Mouse (Mus musculus): Measurements from ENCODE around the gene Gm21887. TPM values are rescaled to one million over a fixed set of nuclear protein-coding genes. Genes with fewer than 3 reads are reported as not detected.
"Not testable (repeated sequence)": the region's sequence is repeated elsewhere in the genome, so short reads cannot be mapped to it uniquely, and the experiment has no call there.

Gm21887 gene
- polyA plus RNA-seq, 1 experiment from 2014 or later = 202 TPM

DNA sequence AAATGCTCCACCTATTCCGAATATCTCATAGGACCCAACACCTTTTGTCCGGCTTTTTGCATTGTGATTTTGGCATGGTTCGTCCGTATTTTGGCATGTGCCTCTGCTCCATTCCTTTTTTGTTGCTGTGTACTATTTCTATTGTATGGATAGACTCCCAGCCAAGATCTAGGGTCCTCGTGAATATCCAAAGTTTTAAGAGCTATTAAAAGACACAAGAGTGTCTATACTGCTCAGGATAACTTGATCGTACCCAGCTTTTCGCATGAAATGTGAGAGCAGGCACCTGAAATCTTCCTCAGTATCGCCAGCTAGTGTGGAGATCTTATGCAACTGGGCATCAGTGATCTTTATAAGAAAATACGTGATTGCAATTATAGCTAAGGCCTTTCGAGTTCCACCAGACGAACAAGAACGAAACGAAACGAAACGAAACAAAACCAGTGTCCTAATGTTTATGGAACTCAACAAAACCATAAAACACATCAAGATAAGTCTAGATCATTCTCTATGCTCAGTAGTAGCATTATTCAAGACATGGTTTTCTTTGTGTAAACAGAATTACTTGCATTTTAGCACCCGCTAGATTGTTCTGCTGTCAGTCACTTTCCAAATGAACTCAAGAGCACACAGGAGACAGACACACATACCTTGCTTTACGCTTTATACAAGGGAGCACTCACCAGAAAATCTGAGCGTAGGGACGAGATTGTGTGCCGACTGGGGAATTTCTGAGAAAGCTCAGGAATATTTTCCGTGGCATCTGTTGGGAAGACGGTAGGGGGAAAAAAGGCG lies 26.7 kb upstream of the Gm21887 start:
- not testable (repeated sequence) for H3K9ac ChIP-seq (ENCODE audit: low read length); ATAC-seq (ENCODE audit: low read depth); H3K27ac ChIP-seq (ENCODE audit: low read length); H3K4me1 ChIP-seq (replicated peaks; ENCODE audit: control insufficient read depth, insufficient read depth, low read length); H3K4me3 ChIP-seq (ENCODE audit: low read length); H3K27me3 ChIP-seq (ENCODE audit: control insufficient read depth, insufficient read depth, low read depth, low read length)
- Histone ChIP-seq H3K4me2 (ENCODE audit: low read depth, low read length) (peak overlapping the region; percentile 1; the same call in 1 of the 2 replicates), H3K9me3 (ENCODE audit: control insufficient read depth, low read length) (peaks cover 30% of the 10 kb centered on the region), H3K36me3 (ENCODE audit: control insufficient read depth, insufficient read depth, low read length) (peaks cover 52% of the 10 kb centered on the region)
- WGBS = 82% methylated on average over 23 of the region's 23 CpGs

DNA sequence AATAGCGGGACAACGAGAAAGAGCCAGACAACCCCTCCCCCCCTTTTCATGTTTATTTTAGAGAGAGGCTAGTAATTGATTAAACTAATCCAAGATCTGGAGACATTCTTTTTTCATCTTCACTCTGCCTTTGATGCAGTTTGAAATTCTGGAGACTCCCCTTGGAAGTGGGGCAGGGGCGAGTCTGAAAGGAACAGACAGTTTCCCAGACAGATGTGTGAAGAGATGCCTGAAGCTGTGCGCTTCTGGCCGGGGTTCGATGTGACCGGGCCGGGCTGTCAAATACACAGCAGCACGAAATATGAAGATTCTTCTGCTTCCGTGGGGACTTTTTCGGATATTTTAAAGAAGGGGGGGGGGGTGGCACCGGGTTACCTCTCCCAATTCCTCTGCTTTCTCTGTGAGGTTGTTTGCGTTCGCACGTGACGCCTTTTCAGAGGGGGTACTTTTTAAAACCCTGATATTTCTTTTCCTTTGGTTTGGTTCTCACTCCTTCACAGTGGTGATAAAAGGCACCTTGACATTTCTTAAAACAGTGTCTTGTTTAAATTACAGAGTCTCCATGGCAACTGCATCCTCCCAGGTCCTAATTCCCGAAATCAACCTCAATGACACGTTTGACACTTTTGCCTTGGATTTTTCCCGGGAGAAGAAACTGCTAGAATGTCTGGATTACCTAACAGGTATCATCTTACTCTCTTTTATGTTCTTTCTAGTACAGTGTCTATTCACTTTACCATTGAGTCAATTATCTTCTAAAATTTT lies 25.9 kb upstream of the Gm21887 start:
- H3K4me3 ChIP-seq (ENCODE audit: low read length); H3K27me3 ChIP-seq (ENCODE audit: control insufficient read depth, insufficient read depth, low read depth, low read length); H3K27ac ChIP-seq (ENCODE audit: low read length); H3K9ac ChIP-seq (ENCODE audit: low read length); ATAC-seq (ENCODE audit: low read depth); H3K4me1 ChIP-seq (replicated peaks; ENCODE audit: control insufficient read depth, insufficient read depth, low read length): not testable (repeated sequence)
- WGBS = 68% methylated on average over 19 of the region's 19 CpGs
- Histone ChIP-seq H3K9me3 (ENCODE audit: control insufficient read depth, low read length) (peaks cover 33% of the 10 kb centered on the region), H3K36me3 (ENCODE audit: control insufficient read depth, insufficient read depth, low read length) (peaks cover 52% of the 10 kb centered on the region), H3K4me2 (ENCODE audit: low read depth, low read length) (peak overlapping the region; percentile 1; the same call in 1 of the 2 replicates)

DNA sequence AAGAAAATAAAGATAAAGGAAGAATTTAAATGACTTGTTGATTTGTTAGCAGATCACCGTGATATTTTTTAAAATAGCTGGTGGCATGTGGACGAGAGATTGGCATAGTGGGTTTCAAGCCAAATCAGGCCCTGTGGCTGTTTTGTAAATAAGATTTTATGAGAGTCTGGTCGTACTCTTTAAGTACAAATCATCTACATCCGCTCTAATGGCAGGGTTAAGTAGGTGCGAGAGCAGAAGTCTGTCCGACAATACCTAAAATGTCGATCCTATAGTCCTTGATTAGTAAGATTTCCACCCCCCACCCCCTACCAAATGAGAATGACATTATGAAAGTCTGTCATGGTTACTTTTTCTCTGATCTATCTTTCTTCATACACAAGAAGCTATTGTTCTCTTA lies 25.1 kb upstream of the Gm21887 start:
- not testable (repeated sequence) for H3K9ac ChIP-seq (ENCODE audit: low read length); H3K27me3 ChIP-seq (ENCODE audit: control insufficient read depth, insufficient read depth, low read depth, low read length); H3K27ac ChIP-seq (ENCODE audit: low read length); H3K4me2 ChIP-seq (ENCODE audit: low read depth, low read length); ATAC-seq (ENCODE audit: low read depth); H3K4me1 ChIP-seq (replicated peaks; ENCODE audit: control insufficient read depth, insufficient read depth, low read length); H3K4me3 ChIP-seq (ENCODE audit: low read length)
- H3K9me3 ChIP-seq (ENCODE audit: control insufficient read depth, low read length) = peaks cover 41% of the 10 kb centered on the region
- peaks cover 59% of the 10 kb centered on the region for H3K36me3 ChIP-seq (ENCODE audit: control insufficient read depth, insufficient read depth, low read length)
- WGBS = 84% methylated on average over 7 of the region's 7 CpGs

DNA sequence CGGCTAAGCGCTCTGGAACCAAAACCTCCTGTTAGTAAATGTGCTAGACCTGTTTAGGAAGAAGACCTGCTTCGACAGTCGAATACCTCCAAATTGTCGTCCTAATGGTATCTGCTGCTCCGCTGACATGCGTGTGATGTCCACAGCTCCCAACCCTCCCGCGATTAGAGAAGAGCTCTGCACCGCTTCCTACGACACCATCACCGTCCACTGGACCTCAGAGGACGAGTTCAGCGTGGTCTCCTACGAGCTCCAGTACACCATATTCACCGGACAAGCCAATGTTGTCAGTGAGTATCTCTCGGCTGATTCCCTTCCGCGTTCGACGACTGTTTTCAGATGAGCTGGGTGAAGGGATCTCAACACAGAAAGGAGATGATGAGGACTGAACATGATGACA lies 24.6 kb upstream of the Gm21887 start:
- not testable (repeated sequence) for H3K27me3 ChIP-seq (ENCODE audit: control insufficient read depth, insufficient read depth, low read depth, low read length); H3K27ac ChIP-seq (ENCODE audit: low read length); ATAC-seq (ENCODE audit: low read depth); H3K4me3 ChIP-seq (ENCODE audit: low read length); H3K4me2 ChIP-seq (ENCODE audit: low read depth, low read length); H3K9ac ChIP-seq (ENCODE audit: low read length); H3K4me1 ChIP-seq (replicated peaks; ENCODE audit: control insufficient read depth, insufficient read depth, low read length)
- 90% methylated on average over 21 of the region's 21 CpGs for WGBS
- Histone ChIP-seq H3K9me3 (ENCODE audit: control insufficient read depth, low read length) (peaks cover 45% of the 10 kb centered on the region), H3K36me3 (ENCODE audit: control insufficient read depth, insufficient read depth, low read length) (peaks cover 61% of the 10 kb centered on the region)

DNA sequence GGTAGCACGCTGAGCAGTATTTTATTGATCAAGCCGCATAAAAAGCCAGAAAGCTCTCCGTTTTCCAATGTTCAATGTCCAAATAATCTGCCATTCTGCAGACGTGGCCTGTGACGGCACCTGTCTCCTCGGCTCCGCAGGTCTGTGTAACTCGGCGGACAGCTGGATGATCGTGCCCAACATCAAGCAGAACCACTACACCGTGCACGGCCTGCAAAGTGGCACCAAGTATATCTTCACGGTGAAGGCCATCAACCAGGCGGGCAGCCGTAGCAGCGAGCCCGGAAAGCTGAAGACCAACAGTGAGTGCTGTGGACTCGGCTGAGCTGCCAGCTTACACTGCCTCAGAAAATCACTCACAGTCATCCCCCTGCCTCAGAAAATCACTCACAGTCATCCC lies 23.7 kb upstream of the Gm21887 start:
- peak; percentile 4; the same call in 1 of the 2 replicates for ATAC-seq (ENCODE audit: low read depth)
- Histone ChIP-seq H3K36me3 (ENCODE audit: control insufficient read depth, insufficient read depth, low read length) (peaks cover 69% of the 10 kb centered on the region), H3K9me3 (ENCODE audit: control insufficient read depth, low read length) (peaks cover 53% of the 10 kb centered on the region)
- not testable (repeated sequence) for H3K4me2 ChIP-seq (ENCODE audit: low read depth, low read length); H3K27ac ChIP-seq (ENCODE audit: low read length); H3K27me3 ChIP-seq (ENCODE audit: control insufficient read depth, insufficient read depth, low read depth, low read length); H3K4me1 ChIP-seq (replicated peaks; ENCODE audit: control insufficient read depth, insufficient read depth, low read length); H3K9ac ChIP-seq (ENCODE audit: low read length); H3K4me3 ChIP-seq (ENCODE audit: low read length)
- 82% methylated on average over 18 of the region's 18 CpGs for WGBS

DNA sequence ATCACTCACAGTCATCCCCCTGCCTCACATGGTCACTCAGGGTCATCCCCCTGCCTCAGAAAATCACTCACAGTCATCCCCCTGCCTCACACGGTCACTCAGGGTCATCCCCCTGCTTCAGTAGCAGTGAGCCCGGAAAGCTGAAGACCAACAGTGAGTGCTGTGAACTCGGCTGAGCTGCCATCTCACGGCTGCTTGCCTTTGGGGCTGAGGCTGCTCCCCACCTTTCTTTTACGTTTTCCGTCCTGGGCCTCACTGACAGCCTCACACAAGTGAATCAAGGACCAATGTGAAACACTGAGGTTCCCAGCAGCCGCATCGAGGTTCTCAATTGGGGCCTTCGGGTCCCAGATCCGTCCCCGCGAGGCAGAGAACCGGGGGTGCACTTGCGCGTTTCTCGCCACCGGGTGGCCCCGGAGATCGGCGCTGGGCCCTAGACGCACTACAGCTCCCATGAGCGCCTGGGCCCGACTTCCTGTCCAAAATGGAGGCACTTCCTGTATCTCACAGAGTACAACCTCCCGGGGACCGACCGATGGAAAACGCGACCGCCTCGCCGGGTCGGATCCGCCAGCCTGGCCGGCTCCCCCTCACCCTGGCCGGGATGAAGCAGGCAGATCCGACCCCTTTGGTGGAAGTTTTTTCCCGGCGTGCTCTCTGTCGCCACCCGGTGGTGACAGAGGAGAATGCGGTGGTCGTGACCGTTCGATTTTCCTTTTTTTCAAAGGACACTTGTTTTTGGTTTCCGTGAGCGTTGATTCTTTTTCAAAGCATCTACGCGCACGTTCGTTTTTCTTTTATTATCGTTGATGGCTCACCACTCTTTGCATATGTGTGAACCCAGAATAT lies 22.7 kb upstream of the Gm21887 start:
- Histone ChIP-seq H3K9me3 (ENCODE audit: control insufficient read depth, low read length) (peaks cover 49% of the 10 kb centered on the region), H3K36me3 (ENCODE audit: control insufficient read depth, insufficient read depth, low read length) (peaks cover 64% of the 10 kb centered on the region), H3K4me3 (ENCODE audit: low read length) (peak overlapping the region; percentile 28), H3K4me2 (ENCODE audit: low read depth, low read length) (peak overlapping the region; percentile 43), H3K9ac (ENCODE audit: low read length) (peak overlapping the region; percentile 54)
- H3K4me1 ChIP-seq (replicated peaks; ENCODE audit: control insufficient read depth, insufficient read depth, low read length); H3K27me3 ChIP-seq (ENCODE audit: control insufficient read depth, insufficient read depth, low read depth, low read length); H3K27ac ChIP-seq (ENCODE audit: low read length): not testable (repeated sequence)
- peak; percentile 89 for ATAC-seq (ENCODE audit: low read depth)
- WGBS = 55% methylated on average over 48 of the region's 51 CpGs

DNA sequence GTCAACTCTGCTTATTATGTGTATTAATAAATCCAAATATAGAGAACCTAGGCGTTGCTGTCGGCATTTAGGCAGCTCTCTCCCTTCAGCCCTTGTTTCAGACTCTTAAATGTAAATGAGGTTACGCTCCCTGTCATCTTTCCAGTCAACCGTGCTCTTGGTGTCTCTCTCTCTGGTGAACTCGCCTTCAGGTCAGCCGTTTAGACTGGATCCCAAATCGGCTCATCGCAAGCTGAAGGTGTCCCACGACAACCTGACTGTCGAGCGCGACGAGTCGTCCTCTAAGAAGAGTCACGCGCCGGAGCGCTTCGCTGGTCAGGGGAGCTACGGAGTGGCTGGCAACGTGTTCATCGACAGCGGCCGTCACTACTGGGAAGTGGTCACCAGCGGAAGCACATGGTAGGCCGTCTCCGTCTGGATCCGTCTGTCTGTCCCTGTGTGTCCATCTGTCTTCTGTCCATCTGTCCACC lies 22.1 kb upstream of the Gm21887 start:
- ATAC-seq (ENCODE audit: low read depth); H3K27me3 ChIP-seq (ENCODE audit: control insufficient read depth, insufficient read depth, low read depth, low read length); H3K4me3 ChIP-seq (ENCODE audit: low read length); H3K4me1 ChIP-seq (replicated peaks; ENCODE audit: control insufficient read depth, insufficient read depth, low read length); H3K4me2 ChIP-seq (ENCODE audit: low read depth, low read length); H3K9ac ChIP-seq (ENCODE audit: low read length); H3K27ac ChIP-seq (ENCODE audit: low read length): not testable (repeated sequence)
- WGBS = 86% methylated on average over 28 of the region's 28 CpGs
- Histone ChIP-seq H3K9me3 (ENCODE audit: control insufficient read depth, low read length) (peaks cover 47% of the 10 kb centered on the region), H3K36me3 (ENCODE audit: control insufficient read depth, insufficient read depth, low read length) (peaks cover 58% of the 10 kb centered on the region)

DNA sequence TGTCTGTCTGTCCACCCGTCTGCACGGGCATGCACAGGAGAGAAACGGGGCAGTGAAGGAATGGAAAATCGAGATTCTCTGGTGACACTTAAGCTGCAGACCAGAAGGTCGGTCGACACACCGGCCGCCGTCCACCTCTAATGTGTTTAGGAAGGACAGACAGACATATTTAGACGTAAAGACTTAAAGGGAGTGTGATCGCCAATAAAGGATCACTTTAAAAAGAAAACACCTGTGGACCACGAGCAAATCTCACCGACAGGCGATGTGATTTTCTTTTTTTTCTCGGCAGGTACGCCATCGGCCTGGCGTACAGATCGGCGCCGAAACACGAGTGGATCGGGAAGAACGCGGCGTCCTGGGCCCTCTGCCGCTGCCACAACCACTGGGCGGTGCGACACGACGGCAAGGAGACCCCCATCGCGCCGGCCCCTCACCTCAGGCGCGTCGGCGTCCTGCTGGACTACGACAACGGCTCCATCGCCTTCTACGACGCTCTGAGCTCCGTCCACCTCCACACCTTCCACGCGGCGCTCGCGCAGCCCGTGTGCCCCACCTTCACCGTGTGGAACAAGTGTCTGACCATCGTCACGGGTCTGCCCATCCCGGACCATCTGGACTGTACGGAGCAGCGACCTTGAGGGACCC lies 20.8 kb upstream of the Gm21887 start:
- H3K4me3 ChIP-seq (ENCODE audit: low read length); H3K27me3 ChIP-seq (ENCODE audit: control insufficient read depth, insufficient read depth, low read depth, low read length); H3K27ac ChIP-seq (ENCODE audit: low read length); H3K4me2 ChIP-seq (ENCODE audit: low read depth, low read length); H3K4me1 ChIP-seq (replicated peaks; ENCODE audit: control insufficient read depth, insufficient read depth, low read length); H3K9ac ChIP-seq (ENCODE audit: low read length): not testable (repeated sequence)
- H3K9me3 ChIP-seq (ENCODE audit: control insufficient read depth, low read length) = peaks cover 42% of the 10 kb centered on the region
- ATAC-seq (ENCODE audit: low read depth) = peak; percentile 12
- WGBS = 93% methylated on average over 56 of the region's 56 CpGs
- H3K36me3 ChIP-seq (ENCODE audit: control insufficient read depth, insufficient read depth, low read length) = peaks cover 49% of the 10 kb centered on the region
